12 mouse cellular contexts compared by ENCODE assay signal in the genomic region with DNA sequence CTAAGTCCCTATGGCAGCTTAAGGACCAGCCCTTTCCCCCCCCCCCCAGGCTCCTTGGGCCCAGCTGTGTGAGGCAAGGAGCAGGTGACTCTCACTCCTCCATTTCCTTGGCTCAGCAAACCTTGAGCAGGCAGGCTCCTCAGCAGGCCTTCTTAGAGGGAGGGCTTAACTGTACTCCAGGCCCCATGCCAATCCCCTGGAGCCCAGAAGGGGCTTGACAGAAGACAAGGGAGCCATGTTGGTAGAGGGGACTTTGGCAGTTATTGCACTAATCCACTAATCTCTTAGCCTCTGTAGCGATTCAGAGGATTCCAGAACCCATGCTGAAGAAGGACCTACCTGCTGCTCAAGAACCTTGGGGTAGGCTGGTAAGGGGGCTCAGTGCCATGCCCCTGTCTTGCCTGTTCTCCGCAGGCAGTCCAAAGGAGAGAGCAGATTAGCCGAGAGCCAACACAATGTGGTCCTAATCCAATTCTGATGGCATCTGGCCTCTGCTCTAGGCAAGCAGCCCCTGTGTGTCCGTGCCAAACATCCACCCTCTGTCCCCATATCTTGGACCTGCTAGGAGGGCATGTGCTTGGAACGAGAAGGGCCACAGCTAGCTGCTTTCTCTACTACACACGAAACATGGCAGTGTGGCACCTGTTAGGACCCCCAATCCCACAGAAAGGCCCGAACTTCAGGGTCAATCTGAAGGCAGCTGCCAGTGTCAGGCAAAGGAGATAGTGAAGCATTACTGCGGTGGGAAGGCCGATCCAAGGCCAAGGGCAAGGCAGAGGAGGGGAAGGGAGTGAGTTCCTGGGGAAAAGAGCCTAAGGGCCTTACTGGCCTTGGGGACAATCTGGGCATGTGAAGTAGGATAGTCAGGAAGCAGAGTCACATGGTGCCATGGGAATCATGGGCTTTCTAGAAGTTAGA. TPM values are rescaled to one million over a fixed set of nuclear protein-coding genes. Genes with fewer than 3 reads are reported as not detected.
DNase-seq lines count a peak whose midpoint lies in the region; ATAC-seq lines count a peak whose summit lies in the region.
"Had no signal": no experiment of that assay in that cellular context is flagged by ENCODE, and none has a peak within 500 bp of the region (broad histone marks: within the 10 kb centered on the region; RNA-seq: fewer than 3 reads in every experiment).

No protein-coding gene starts in this region.

- H3K4me2 ChIP-seq in hindbrain, embryonic 14.5 days (replicated peaks): no peak overlapping the region
- H3K4me2 ChIP-seq in hindbrain, embryonic 11.5 days (replicated peaks; ENCODE audit: low read depth, low read length): no peak overlapping the region
- no peak overlapping the region for H3K4me2 ChIP-seq in hindbrain, embryonic 16.5 days (ENCODE audit: low read length)
- H3K4me2 ChIP-seq: liver, embryonic 13.5 days had no signal

- H3K9ac ChIP-seq in hindbrain, embryonic 14.5 days: no peak overlapping the region
- no peak overlapping the region for H3K9ac ChIP-seq in hindbrain, embryonic 11.5 days (ENCODE audit: low read depth, low read length)
- no peak overlapping the region for H3K9ac ChIP-seq in hindbrain, embryonic 16.5 days (ENCODE audit: low read depth, low read length)
- H3K9ac ChIP-seq: liver, embryonic 13.5 days had no signal

- WGBS in hindbrain, embryonic 14.5 days: 80% methylated on average over 9 of the region's 9 CpGs
- 80% methylated on average over 9 of the region's 9 CpGs for WGBS in hindbrain, embryonic 11.5 days
- 70% methylated on average over 9 of the region's 9 CpGs for WGBS in hindbrain, embryonic 16.5 days

- H3K36me3 ChIP-seq in hindbrain, embryonic 14.5 days (replicated peaks; ENCODE audit: control insufficient read depth, insufficient read depth): no peaks in the 10 kb centered on the region
- no peaks in the 10 kb centered on the region for H3K36me3 ChIP-seq in hindbrain, embryonic 11.5 days (ENCODE audit: control insufficient read depth, insufficient read depth, low read length)
- no peaks in the 10 kb centered on the region for H3K36me3 ChIP-seq in hindbrain, embryonic 16.5 days (ENCODE audit: control insufficient read depth, insufficient read depth, low read length)
- H3K36me3 ChIP-seq: liver, embryonic 13.5 days had no signal

- no peak overlapping the region for H3K27ac ChIP-seq in hindbrain, embryonic 14.5 days
- no peak overlapping the region for H3K27ac ChIP-seq in hindbrain, embryonic 11.5 days (ENCODE audit: low read depth, low read length)
- no peak overlapping the region for H3K27ac ChIP-seq in hindbrain, embryonic 16.5 days (ENCODE audit: low read depth, low read length)
- H3K27ac ChIP-seq: heart, adult 2 months; liver, embryonic 13.5 days had no signal

- peak; percentile 37; the same call in 1 of the 2 replicates for ATAC-seq in hindbrain, embryonic 14.5 days (ENCODE audit: low FRiP score)
- no peak for ATAC-seq in hindbrain, embryonic 11.5 days (ENCODE audit: low FRiP score)
- peak; percentile 68 for ATAC-seq in hindbrain, embryonic 16.5 days
- ATAC-seq in erythroid progenitor cell, adult 5-6 weeks (replicated peaks; ENCODE audit: low FRiP score, poor library complexity, severe bottlenecking): no peak

- H3K27me3 ChIP-seq in hindbrain, embryonic 14.5 days (ENCODE audit: control insufficient read depth, insufficient read depth, low read length): no peaks in the 10 kb centered on the region
- no peaks in the 10 kb centered on the region for H3K27me3 ChIP-seq in hindbrain, embryonic 11.5 days (ENCODE audit: control insufficient read depth, insufficient read depth, low read length)
- no peaks in the 10 kb centered on the region for H3K27me3 ChIP-seq in hindbrain, embryonic 16.5 days (replicated peaks; ENCODE audit: control insufficient read depth, insufficient read depth, low read length)
- H3K27me3 ChIP-seq: liver, embryonic 13.5 days had no signal

- no peak overlapping the region for H3K4me3 ChIP-seq in hindbrain, embryonic 14.5 days (replicated peaks; ENCODE audit: low read length)
- no peak overlapping the region for H3K4me3 ChIP-seq in hindbrain, embryonic 11.5 days (ENCODE audit: low read depth, low read length)
- no peak overlapping the region for H3K4me3 ChIP-seq in hindbrain, embryonic 16.5 days (ENCODE audit: low read length)
- H3K4me3 ChIP-seq: heart, adult 2 months; liver, embryonic 13.5 days had no signal

- no peaks in the 10 kb centered on the region for H3K9me3 ChIP-seq in hindbrain, embryonic 14.5 days (ENCODE audit: control insufficient read depth, low read length)
- no peaks in the 10 kb centered on the region for H3K9me3 ChIP-seq in hindbrain, embryonic 11.5 days (ENCODE audit: control insufficient read depth, low read length)
- no peaks in the 10 kb centered on the region for H3K9me3 ChIP-seq in hindbrain, embryonic 16.5 days (ENCODE audit: control insufficient read depth, low read length)
- H3K9me3 ChIP-seq: liver, embryonic 13.5 days had no signal

- no peaks in the 10 kb centered on the region for H3K4me1 ChIP-seq in hindbrain, embryonic 14.5 days (replicated peaks; ENCODE audit: control insufficient read depth, insufficient read depth, low read length)
- no peaks in the 10 kb centered on the region for H3K4me1 ChIP-seq in hindbrain, embryonic 11.5 days (replicated peaks; ENCODE audit: control insufficient read depth, insufficient read depth, low read length)
- H3K4me1 ChIP-seq in hindbrain, embryonic 16.5 days (ENCODE audit: control insufficient read depth, insufficient read depth, low read depth, low read length): no peaks in the 10 kb centered on the region
- H3K4me1 ChIP-seq: liver, embryonic 13.5 days had no signal

- DNase-seq in adrenal gland, adult (ENCODE audit: inconsistent age in 2 of 2, low spot score in 1 of 2): peak; percentile 51 to 77
- DNase-seq in adrenal gland, postnatal 25 days: no peak
- no peak for DNase-seq in hindbrain, embryonic 14.5 days (ENCODE audit: low spot score)
- DNase-seq in hindbrain, embryonic 11.5 days (ENCODE audit: low spot score): no peak
- peak; percentile 47 for DNase-seq in brain, adult 2 months (ENCODE audit: low read depth, low spot score)
- no peak for DNase-seq in kidney, adult 8-10 months
- DNase-seq: liver, embryonic 13.5 days; lung, postnatal 4 days; right cerebral cortex, postnatal 25 days had no signal

RNA-seq across cellular contexts. Expression of a gene that starts 22.6 kb away (rescaled TPM):
- total RNA-seq in adrenal gland, postnatal 25 days (2021): 38.1 and 43.3 TPM in 2 replicates
- 8.4 and 9.5 TPM in 2 replicates for polyA plus RNA-seq in hindbrain, embryonic 14.5 days (2014; fragmentation: Nextera tagmentation; extraction: Ambion mirVana)
- polyA plus RNA-seq in hindbrain, embryonic 11.5 days (2014; fragmentation: Nextera tagmentation; extraction: Ambion mirVana): 0.66 and 0.84 TPM in 2 replicates
- 8.9 and 9.1 TPM in 2 replicates for polyA plus RNA-seq in hindbrain, embryonic 16.5 days (2015; fragmentation: Nextera tagmentation; extraction: Ambion mirVana)
- not detected in 2 replicates for total RNA-seq in erythroid progenitor cell, adult 5-6 weeks (2015; ENCODE audit: low replicate concordance)
- total RNA-seq in erythroid progenitor cell, adult 5-6 weeks (2017; ENCODE audit: low replicate concordance): not detected in 2 replicates

RNA-seq across cellular contexts. Expression of a gene that starts 42.1 kb away (rescaled TPM):
- total RNA-seq in adrenal gland, postnatal 25 days (2021): 185 and 205 TPM in 2 replicates
- 35.0 and 40.7 TPM in 2 replicates for polyA plus RNA-seq in hindbrain, embryonic 14.5 days (2014; fragmentation: Nextera tagmentation; extraction: Ambion mirVana)
- 38.8 and 53.1 TPM in 2 replicates for polyA plus RNA-seq in hindbrain, embryonic 11.5 days (2014; fragmentation: Nextera tagmentation; extraction: Ambion mirVana)
- 23.2 and 40.9 TPM in 2 replicates for polyA plus RNA-seq in hindbrain, embryonic 16.5 days (2015; fragmentation: Nextera tagmentation; extraction: Ambion mirVana)
- 11.2 and 28.9 TPM in 2 replicates for total RNA-seq in erythroid progenitor cell, adult 5-6 weeks (2015; ENCODE audit: low replicate concordance)
- total RNA-seq in erythroid progenitor cell, adult 5-6 weeks (2017; ENCODE audit: low replicate concordance): 1.0 and 1.8 TPM in 2 replicates

Comparison
In these comparisons a context has a peak if more than half of its experiments do, and no peak if none do; other contexts are left out.
1. DNase-seq: peak in adrenal gland, adult (2 of 2) and brain, adult 2 months (single experiment); none in adrenal gland, postnatal 25 days (single experiment), hindbrain, embryonic 14.5 days (single experiment), hindbrain, embryonic 11.5 days (single experiment) and kidney, adult 8-10 months (0 of 2).
2. ATAC-seq: peak in hindbrain, embryonic 14.5 days (single experiment) and hindbrain, embryonic 16.5 days (single experiment); none in hindbrain, embryonic 11.5 days (single experiment) and erythroid progenitor cell, adult 5-6 weeks (single experiment).